Mouse (Mus musculus): ENCODE measurements at regions not wholly inside any gene's neighbourhood (a gene's known extent, or its start where the extent isn't known, plus 50 kb on each side); places are given as distances from the start of the nearest gene placed in this dataset.
"Not testable (repeated sequence)": the region's sequence is repeated elsewhere in the genome, so short reads cannot be mapped to it uniquely, and the experiment has no call there.

GRCm38 (mm10) chr12:115276749-115277148 lies 770.8 kb upstream of the Zfp386 start:
- in situ Hi-C loops (cut with MseI, MboI): not testable (repeated sequence)

- in situ Hi-C loops (cut with MseI, MboI): not testable (repeated sequence)
These were observed 753.8 kb upstream of the Zfp386 start for GRCm38 (mm10) chr12:115293772-115294171.

GRCm38 (mm10) chr12:115298041-115298440 lies 749.5 kb upstream of the Zfp386 start:
- in situ Hi-C loops (cut with MseI, MboI): not testable (repeated sequence)

GRCm38 (mm10) chr12:115311956-115312355 lies 735.6 kb upstream of the Zfp386 start:
- in situ Hi-C loops (cut with MseI, MboI): no loop called here

GRCm38 (mm10) chr12:115312604-115313003 lies 734.9 kb upstream of the Zfp386 start:
- in situ Hi-C loops (cut with MseI, MboI): not testable (repeated sequence)

- in situ Hi-C loops (cut with MseI, MboI): not testable (repeated sequence)
These were observed 726.9 kb upstream of the Zfp386 start for GRCm38 (mm10) chr12:115320641-115321040.

GRCm38 (mm10) chr12:115328439-115328838 lies 719.1 kb upstream of the Zfp386 start:
- in situ Hi-C loops (cut with MseI, MboI): loop anchor here in 1 of 2 experiments (25.0 kb wide), 1 partner anchor 216 kb away; no protein-coding TSS in a partner anchor

GRCm38 (mm10) chr12:115334770-115335169 lies 712.8 kb upstream of the Zfp386 start:
- in situ Hi-C loops (cut with MseI, MboI): loop anchor here in 1 of 2 experiments (25.0 kb wide), 1 partner anchor 222 kb away; no protein-coding TSS in a partner anchor

- in situ Hi-C loops (cut with MseI, MboI): loop anchor here in 1 of 2 experiments (25.0 kb wide), 1 partner anchor 224 kb away; no protein-coding TSS in a partner anchor
These were observed 710.9 kb upstream of the Zfp386 start for GRCm38 (mm10) chr12:115336594-115336993.

- in situ Hi-C loops (cut with MseI, MboI): loop anchor here in 1 of 2 experiments (25.0 kb wide), 1 partner anchor 234 kb away; no protein-coding TSS in a partner anchor
These were observed 701.4 kb upstream of the Zfp386 start for GRCm38 (mm10) chr12:115346112-115346511.

GRCm38 (mm10) chr12:115359050-115359449 lies 688.5 kb upstream of the Zfp386 start:
- in situ Hi-C loops (cut with MseI, MboI): not testable (repeated sequence)

GRCm38 (mm10) chr12:115365628-115366027 lies 681.9 kb upstream of the Zfp386 start:
- in situ Hi-C loops (cut with MseI, MboI): not testable (repeated sequence)

GRCm38 (mm10) chr12:115371784-115372183 lies 675.7 kb upstream of the Zfp386 start:
- in situ Hi-C loops (cut with MseI, MboI): not testable (repeated sequence)

GRCm38 (mm10) chr12:115373056-115373455 lies 674.5 kb upstream of the Zfp386 start:
- in situ Hi-C loops (cut with MseI, MboI): not testable (repeated sequence)

- in situ Hi-C loops (cut with MseI, MboI): not testable (repeated sequence)
These were observed 661.0 kb upstream of the Zfp386 start for GRCm38 (mm10) chr12:115386479-115386878.

- in situ Hi-C loops (cut with MseI, MboI): loop anchor here in 1 of 2 experiments (10.0 kb wide), 1 partner anchor 159 kb away; no protein-coding TSS in a partner anchor
These were observed 643.4 kb upstream of the Zfp386 start for GRCm38 (mm10) chr12:115404116-115404515.

- in situ Hi-C loops (cut with MseI, MboI): loop anchor here in 1 of 2 experiments (10.0 kb wide), 1 partner anchor 160 kb away; no protein-coding TSS in a partner anchor
These were observed 642.9 kb upstream of the Zfp386 start for GRCm38 (mm10) chr12:115404657-115405056.

- in situ Hi-C loops (cut with MseI, MboI): not testable (repeated sequence)
These were observed 601.3 kb upstream of the Zfp386 start for GRCm38 (mm10) chr12:115446247-115446646.

- in situ Hi-C loops (cut with MseI, MboI): not testable (repeated sequence)
These were observed 594.9 kb upstream of the Zfp386 start for GRCm38 (mm10) chr12:115452626-115453025.

- in situ Hi-C loops (cut with MseI, MboI): not testable (repeated sequence)
These were observed 582.7 kb upstream of the Zfp386 start for GRCm38 (mm10) chr12:115464777-115465176.

- in situ Hi-C loops (cut with MseI, MboI): not testable (repeated sequence)
These were observed 579.5 kb upstream of the Zfp386 start for GRCm38 (mm10) chr12:115468015-115468414.

- in situ Hi-C loops (cut with MseI, MboI): not testable (repeated sequence)
These were observed 579.0 kb upstream of the Zfp386 start for GRCm38 (mm10) chr12:115468569-115468968.

GRCm38 (mm10) chr12:115498865-115499264 lies 548.7 kb upstream of the Zfp386 start:
- in situ Hi-C loops (cut with MseI, MboI): no loop called here

- in situ Hi-C loops (cut with MseI, MboI): not testable (repeated sequence)
These were observed 540.2 kb upstream of the Zfp386 start for GRCm38 (mm10) chr12:115507285-115507684.
